Mouse (Mus musculus): ENCODE results near the gene Polh. TPM values are rescaled to one million over a fixed set of nuclear protein-coding genes. Genes with fewer than 3 reads are reported as not detected.
A peak's percentile ranks its signal among the peaks of the same experiment; 100 is the strongest.

The Polh gene
- 1 to 10 TPM; 6.3 to 6.7 TPM for total RNA-seq (2021)
- long read RNA-seq, experiment 1, partial matches to known transcripts: 0 of 1 reads
- long read RNA-seq, experiment 1, other reads (novel, unspliced or antisense): 1 of 1 reads
- long read RNA-seq, experiment 2, partial matches to known transcripts: 0 of 5 reads
- long read RNA-seq, experiment 2, other reads (novel, unspliced or antisense): 2 of 5 reads

GRCm38 (mm10) chr17:46202421-46203071 lies at the start of gene Polh, which contains the start of gene Xpo5:
Gene Polh, minus strand, starts transcription at chr17:46202645.
Gene Xpo5, plus strand, starts transcription at chr17:46202782.
- peak; percentile 93 for DNase-seq (ENCODE audit: extremely low spot score in 1 of 2, low spot score in 2 of 2)
- peak within 1 kb of the TSS; percentile 74 for H3K4me3 ChIP-seq
- peak within 1 kb of the TSS; percentile 82 for H3K27ac ChIP-seq
- intact Hi-C loops (cut with DNase I): loop anchor here (5.0 kb wide), 2 partner anchors 45 to 190 kb away; partner anchors contain the start of genes Polr1c and Yipf3
- TF ChIP-seq CTCF (IDR thresholded peaks at IDR 0.05): peak; percentile 26

GRCm38 (mm10) chr17:46251174-46251573 lies 48.7 kb upstream of the Polh start:
- no peak; the same call in 1 of the 2 replicates for TF ChIP-seq CTCF (IDR thresholded peaks at IDR 0.05)
- no peak for DNase-seq (ENCODE audit: extremely low spot score in 1 of 2, low spot score in 2 of 2)
- Histone ChIP-seq H3K27ac (no peak overlapping the region), H3K4me3 (no peak overlapping the region)
- intact Hi-C loops (cut with DNase I): no loop called here

DNA sequence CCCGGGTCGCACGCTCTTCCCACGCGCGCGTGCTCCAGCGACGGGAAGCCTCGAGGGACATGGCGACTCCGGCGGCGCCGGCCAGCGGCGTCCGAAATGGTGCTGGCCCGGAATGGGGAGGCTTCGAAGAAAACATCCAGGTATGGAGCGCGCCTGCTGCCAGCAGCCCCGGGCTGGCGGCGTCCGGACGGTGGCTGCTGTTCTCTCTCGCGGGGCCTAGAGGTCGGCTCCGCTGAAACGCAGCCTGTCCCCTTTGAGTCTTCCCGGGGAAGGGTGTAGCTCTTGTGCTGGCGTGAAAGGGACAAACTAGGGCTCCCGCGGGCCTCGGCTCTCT lies 45.7 kb upstream of the Polh start:
- intact Hi-C loops (cut with DNase I): loop anchor here (5.0 kb wide), 1 partner anchor 46 kb away; the partner anchor contains the start of genes Polh and Xpo5
- no peak for DNase-seq (ENCODE audit: extremely low spot score in 1 of 2, low spot score in 2 of 2)
- peak overlapping the region; percentile 94 for H3K27ac ChIP-seq
- peak overlapping the region; percentile 100 for H3K4me3 ChIP-seq
- no peak for TF ChIP-seq CTCF (IDR thresholded peaks at IDR 0.05)

GRCm38 (mm10) chr17:46247512-46248188 lies 45.2 kb upstream of the Polh start, which contains the start of the genes Polr1c and Yipf3:
Gene Polr1c, minus strand, starts transcription at chr17:46248054.
Gene Yipf3, plus strand, starts transcription at chr17:46248080.
- intact Hi-C loops (cut with DNase I): loop anchor here (5.0 kb wide), 1 partner anchor 45 kb away; the partner anchor contains the start of genes Polh and Xpo5
- peak within 1 kb of the TSS; percentile 94 for H3K27ac ChIP-seq
- peak within 1 kb of the TSS; percentile 100 for H3K4me3 ChIP-seq
- DNase-seq (ENCODE audit: extremely low spot score in 1 of 2, low spot score in 2 of 2): peak; percentile 95
- TF ChIP-seq CTCF (IDR thresholded peaks at IDR 0.05): no peak

- DNase-seq (ENCODE audit: extremely low spot score in 1 of 2, low spot score in 2 of 2): no peak
- Histone ChIP-seq H3K27ac (no peak overlapping the region), H3K4me3 (no peak overlapping the region)
- intact Hi-C loops (cut with DNase I): no loop called here
- no peak for TF ChIP-seq CTCF (IDR thresholded peaks at IDR 0.05)
Measured at GRCm38 (mm10) chr17:46244579-46244978, 42.1 kb upstream of the Polh start.

GRCm38 (mm10) chr17:46243624-46244023 lies 41.2 kb upstream of the Polh start:
- TF ChIP-seq CTCF (IDR thresholded peaks at IDR 0.05): no peak
- no peak overlapping the region for H3K27ac ChIP-seq
- no peak overlapping the region for H3K4me3 ChIP-seq
- intact Hi-C loops (cut with DNase I): no loop called here
- DNase-seq (ENCODE audit: extremely low spot score in 1 of 2, low spot score in 2 of 2): no peak

DNA sequence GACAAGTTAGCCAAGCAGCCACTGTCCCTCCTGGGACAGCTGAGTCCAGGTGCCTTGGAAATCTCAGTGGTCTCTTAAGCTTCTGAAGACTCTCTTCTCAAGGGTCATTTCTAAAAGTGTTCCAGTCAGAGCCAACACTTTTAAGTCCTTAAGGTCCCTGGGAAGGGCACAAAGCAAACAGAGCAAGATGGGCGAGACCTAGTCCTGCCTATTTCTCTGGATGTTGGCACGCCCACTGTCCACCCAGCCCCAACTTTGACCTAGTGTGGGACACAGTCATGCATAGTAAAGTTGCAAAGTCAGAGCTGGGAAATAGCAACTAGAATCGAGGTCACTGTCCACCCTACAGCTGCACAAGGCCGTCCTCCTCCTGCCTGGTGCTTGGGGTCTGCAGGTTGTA lies 40.5 kb upstream of the Polh start:
- H3K4me3 ChIP-seq: no peak overlapping the region
- TF ChIP-seq CTCF (IDR thresholded peaks at IDR 0.05): no peak
- H3K27ac ChIP-seq: no peak overlapping the region
- intact Hi-C loops (cut with DNase I): no loop called here
- no peak for DNase-seq (ENCODE audit: extremely low spot score in 1 of 2, low spot score in 2 of 2)

DNA sequence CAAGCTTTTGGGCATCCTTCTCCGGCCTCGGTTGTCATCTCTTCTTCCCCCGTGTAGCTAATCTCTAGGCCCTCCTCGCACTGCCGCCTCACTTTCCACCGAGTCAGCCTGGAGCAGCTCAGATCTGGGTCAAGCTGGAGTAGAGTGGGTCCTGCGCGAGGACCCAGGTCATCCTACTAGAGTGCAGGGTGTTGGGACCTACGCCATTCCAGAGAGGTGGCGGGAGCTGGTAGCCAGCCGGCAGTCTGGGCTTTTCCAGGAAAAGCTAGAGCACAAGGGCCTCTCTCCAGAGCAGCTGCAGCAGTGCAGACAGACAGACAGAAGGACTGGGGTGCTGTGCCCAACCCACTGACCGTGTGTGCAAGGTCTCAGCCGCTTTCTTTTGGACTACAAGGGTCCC lies 39.8 kb upstream of the Polh start:
- no peak for DNase-seq (ENCODE audit: extremely low spot score in 1 of 2, low spot score in 2 of 2)
- H3K4me3 ChIP-seq: no peak overlapping the region
- intact Hi-C loops (cut with DNase I): no loop called here
- TF ChIP-seq CTCF (IDR thresholded peaks at IDR 0.05): no peak
- H3K27ac ChIP-seq: no peak overlapping the region

DNA sequence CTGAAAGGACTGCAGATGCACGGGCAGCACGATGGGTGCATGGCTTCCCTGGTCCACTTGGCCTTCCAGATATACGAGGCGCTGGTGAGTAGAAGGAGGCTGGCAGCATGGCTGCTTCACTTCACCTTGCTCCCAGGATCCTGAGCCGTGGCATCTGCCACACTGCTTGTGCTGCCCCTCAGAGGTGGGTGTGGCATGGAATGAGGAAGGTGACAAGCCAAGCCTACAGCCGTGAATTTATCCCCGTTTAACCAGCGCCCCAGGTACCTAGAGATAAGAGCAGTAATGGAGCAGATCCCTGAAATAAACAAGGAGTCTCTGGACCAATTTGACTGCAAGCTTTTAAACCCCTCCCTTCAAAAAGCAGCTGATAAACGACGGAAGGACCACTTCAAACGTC lies 39.0 kb upstream of the Polh start:
- H3K27ac ChIP-seq: no peak overlapping the region
- TF ChIP-seq CTCF (IDR thresholded peaks at IDR 0.05): no peak
- no peak overlapping the region for H3K4me3 ChIP-seq
- no peak for DNase-seq (ENCODE audit: extremely low spot score in 1 of 2, low spot score in 2 of 2)
- intact Hi-C loops (cut with DNase I): no loop called here

- no peak overlapping the region for H3K4me3 ChIP-seq
- no peak for TF ChIP-seq CTCF (IDR thresholded peaks at IDR 0.05)
Measured at GRCm38 (mm10) chr17:46239516-46240114, 37.2 kb upstream of the Polh start.

GRCm38 (mm10) chr17:46237480-46237879 lies 35.0 kb upstream of the Polh start:
- intact Hi-C loops (cut with DNase I): no loop called here
- TF ChIP-seq CTCF (IDR thresholded peaks at IDR 0.05): no peak

More at GRCm38 (mm10) chr17:46239516-46240114, 37.2 kb upstream of the Polh start:
- H3K27ac ChIP-seq: no peak overlapping the region
- DNase-seq (ENCODE audit: extremely low spot score in 1 of 2, low spot score in 2 of 2): no peak
- intact Hi-C loops (cut with DNase I): no loop called here

DNA sequence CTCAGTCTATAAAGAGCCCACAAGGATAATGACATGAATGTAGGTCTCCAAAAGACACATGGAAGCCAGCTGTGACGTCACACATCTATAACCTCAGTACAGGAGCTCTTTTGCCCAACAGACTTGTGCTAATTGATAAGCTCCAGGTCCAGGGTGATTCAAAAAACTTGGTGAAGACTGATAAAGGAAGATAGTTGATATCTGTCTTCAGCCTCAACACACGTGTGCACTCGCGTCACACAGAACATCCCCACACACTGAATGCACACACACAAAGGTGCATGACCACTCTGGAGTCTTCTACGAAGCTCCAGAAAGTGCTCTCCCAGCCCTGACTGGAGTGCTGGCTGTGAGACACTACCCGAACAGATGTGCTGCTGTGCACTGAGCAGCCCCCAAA lies 34.6 kb upstream of the Polh start:
- DNase-seq (ENCODE audit: extremely low spot score in 1 of 2, low spot score in 2 of 2): no peak
- Histone ChIP-seq H3K4me3 (no peak overlapping the region), H3K27ac (no peak overlapping the region)
- TF ChIP-seq CTCF (IDR thresholded peaks at IDR 0.05): no peak
- intact Hi-C loops (cut with DNase I): no loop called here

More at GRCm38 (mm10) chr17:46237480-46237879, 35.0 kb upstream of the Polh start:
- Histone ChIP-seq H3K27ac (no peak overlapping the region), H3K4me3 (no peak overlapping the region)
- DNase-seq (ENCODE audit: extremely low spot score in 1 of 2, low spot score in 2 of 2): no peak
